Mouse (Mus musculus): ENCODE data around the gene Bcan. TPM values are rescaled to one million over a fixed set of nuclear protein-coding genes. Genes with fewer than 3 reads are reported as not detected.
A peak's percentile ranks its signal among the peaks of the same experiment; 100 is the strongest.

The Bcan gene
- polyA plus RNA-seq, 1 experiment = 0.28 TPM

GRCm38 (mm10) chr3:87996971-87997614, 2.9 kb downstream of the Bcan start:
- DNase-seq (ENCODE audit: low spot score) = no peak

- DNase-seq (ENCODE audit: low spot score) = no peak
Observed at GRCm38 (mm10) chr3:87996401-87996800, 3.6 kb downstream of the Bcan start.

GRCm38 (mm10) chr3:87995331-87995730, 4.7 kb downstream of the Bcan start:
- DNase-seq (ENCODE audit: low spot score) = no peak

GRCm38 (mm10) chr3:87993436-87993835, 6.6 kb downstream of the Bcan start:
- DNase-seq (ENCODE audit: low spot score) = no peak

GRCm38 (mm10) chr3:87989935-87990334, 10.1 kb downstream of the Bcan start:
- DNase-seq (ENCODE audit: low spot score) = no peak

- DNase-seq (ENCODE audit: low spot score) = no peak
Observed at GRCm38 (mm10) chr3:87988068-87988467, 12.0 kb downstream of the Bcan start.

GRCm38 (mm10) chr3:87987633-87988032, 12.4 kb downstream of the Bcan start:
- DNase-seq (ENCODE audit: low spot score) = no peak

- DNase-seq (ENCODE audit: low spot score) = peak; percentile 83
Observed at GRCm38 (mm10) chr3:87986868-87987267, 13.2 kb downstream of the Bcan start.

- no peak for DNase-seq (ENCODE audit: low spot score)
Observed at GRCm38 (mm10) chr3:87985505-87986320, 14.3 kb downstream of the Bcan start.

- no peak for DNase-seq (ENCODE audit: low spot score)
Observed at GRCm38 (mm10) chr3:87984094-87984493, 15.9 kb downstream of the Bcan start.

- no peak for DNase-seq (ENCODE audit: low spot score)
Observed at GRCm38 (mm10) chr3:87983627-87984026, 16.4 kb downstream of the Bcan start.

GRCm38 (mm10) chr3:87982836-87983601, 17.0 kb downstream of the Bcan start:
- DNase-seq (ENCODE audit: low spot score) = no peak

- no peak for DNase-seq (ENCODE audit: low spot score)
Observed at GRCm38 (mm10) chr3:87981894-87982835, 17.9 kb downstream of the Bcan start.

- DNase-seq (ENCODE audit: low spot score) = no peak
Observed at GRCm38 (mm10) chr3:87981214-87981760, 18.7 kb downstream of the Bcan start.

GRCm38 (mm10) chr3:87980728-87981127, 19.3 kb downstream of the Bcan start:
- no peak for DNase-seq (ENCODE audit: low spot score)

- DNase-seq (ENCODE audit: low spot score) = no peak
Observed at GRCm38 (mm10) chr3:87980085-87980484, 19.9 kb downstream of the Bcan start.

GRCm38 (mm10) chr3:87979493-87979892, 20.5 kb downstream of the Bcan start:
- DNase-seq (ENCODE audit: low spot score) = no peak

GRCm38 (mm10) chr3:87974381-87974987, 25.5 kb downstream of the Bcan start:
- DNase-seq (ENCODE audit: low spot score) = no peak

GRCm38 (mm10) chr3:87973593-87974380, 26.2 kb downstream of the Bcan start:
- DNase-seq (ENCODE audit: low spot score) = no peak

- DNase-seq (ENCODE audit: low spot score) = no peak
Observed at GRCm38 (mm10) chr3:87972776-87973175, 27.3 kb downstream of the Bcan start.

Data from urinary bladder, adult 2 months (tissue).